Mouse (Mus musculus): Measurements from ENCODE around the gene Gm13539. TPM values are rescaled to one million over a fixed set of nuclear protein-coding genes. Genes with fewer than 3 reads are reported as not detected.

Gene Gm13539
- not detected for polyA plus RNA-seq (2012; fragmentation: generic; extraction: Trizol)

GRCm38 (mm10) chr2:25781957-25782356, at the start of gene Gm13539:
Gene Gm13539 (plus strand): TSS chr2:25782257.

GRCm38 (mm10) chr2:25736709-25737108, 45.3 kb upstream of the Gm13539 start, which contains the start of gene Obp2b:
Gene Obp2b (plus strand): TSS chr2:25737009.

GRCm38 (mm10) chr2:25765269-25765668, 16.8 kb upstream of the Gm13539 start, which contains the start of gene Lcn3:
Gene Lcn3 (plus strand): TSS chr2:25765569.

GRCm38 (mm10) chr2:25776717-25777116, 5.3 kb upstream of the Gm13539 start, which contains the start of gene Lcn11:
Gene Lcn11 (plus strand): TSS chr2:25777017.

DNA sequence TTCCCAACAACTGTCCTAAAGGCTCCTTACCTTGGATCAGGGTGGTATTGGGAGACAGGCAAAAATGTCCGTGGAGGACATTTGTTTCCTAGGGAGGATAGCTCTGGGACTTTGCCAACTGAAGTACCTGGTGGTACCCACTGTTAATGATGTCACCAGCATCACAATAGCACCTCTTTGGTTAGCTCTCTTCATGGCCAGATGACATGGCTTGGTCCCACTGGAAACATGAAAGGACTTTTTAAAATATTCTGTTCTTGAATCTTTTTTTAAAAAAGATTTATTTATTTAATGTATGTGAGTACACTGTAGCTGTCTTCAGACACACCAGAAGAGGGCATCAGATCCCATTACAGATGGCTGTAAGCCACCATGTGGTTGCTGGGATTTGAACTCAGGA, 33.7 kb downstream of the Gm13539 start, which contains the start of gene Glt6d1:
Glt6d1 (minus strand) TSS at position 101 of the 400 bp plus-strand sequence.

GRCm38 (mm10) chr2:25822806-25823205, 40.7 kb downstream of the Gm13539 start, which contains the start of gene Lcn9:
Gene Lcn9 (plus strand): TSS chr2:25823153.

Other genes starting within 250 kb of the Gm13539 start
- gene Traf2, start 235.3 kb upstream of the Gm13539 start, polyA plus RNA-seq (2012; fragmentation: generic; extraction: Trizol): 10 to 100 TPM; 29.4 to 32.2 TPM
- 100 to 1,000 TPM; 602 to 888 TPM for gene Edf1, start 224.4 kb upstream of the Gm13539 start, polyA plus RNA-seq (2012; fragmentation: generic; extraction: Trizol)
- gene Mamdc4, start 207.4 kb upstream of the Gm13539 start, polyA plus RNA-seq (2012; fragmentation: generic; extraction: Trizol): 1 to 10 TPM in 1 of 2 experiments, under 1 TPM in 1; 0.09 to 1.1 TPM
- 100 to 1,000 TPM; 104 to 192 TPM for gene Phpt1, start 207.0 kb upstream of the Gm13539 start, polyA plus RNA-seq (2012; fragmentation: generic; extraction: Trizol)
- 1 to 10 TPM in 1 of 2 experiments, under 1 TPM in 1; 0.04 to 1.9 TPM for gene Ajm1, start 200.5 kb upstream of the Gm13539 start, polyA plus RNA-seq (2012; fragmentation: generic; extraction: Trizol)
- gene Rabl6, start 173.7 kb upstream of the Gm13539 start, polyA plus RNA-seq (2012; fragmentation: generic; extraction: Trizol): 10 to 100 TPM; 38.7 to 57.3 TPM
- gene Ccdc183, start 164.6 kb upstream of the Gm13539 start, polyA plus RNA-seq (2012; fragmentation: generic; extraction: Trizol): 1 to 10 TPM in 1 of 2 experiments, under 1 TPM in 1; 0.82 to 1.3 TPM
- gene Tmem141, start 160.3 kb upstream of the Gm13539 start, polyA plus RNA-seq (2012; fragmentation: generic; extraction: Trizol): 1 to 10 TPM; 5.8 to 8.5 TPM
- under 1 TPM; 0.09 to 0.51 TPM for gene Fcna, start 154.2 kb upstream of the Gm13539 start, polyA plus RNA-seq (2012; fragmentation: generic; extraction: Trizol)
- gene Lcn8, start 129.1 kb upstream of the Gm13539 start, polyA plus RNA-seq (2012; fragmentation: generic; extraction: Trizol): not detected
- gene Lcn5, start 124.3 kb upstream of the Gm13539 start, polyA plus RNA-seq (2012; fragmentation: generic; extraction: Trizol): not detected
- gene Lcn6, start 105.5 kb upstream of the Gm13539 start, polyA plus RNA-seq (2012; fragmentation: generic; extraction: Trizol): not detected
- gene Lcn10, start 99.5 kb upstream of the Gm13539 start, polyA plus RNA-seq (2012; fragmentation: generic; extraction: Trizol): not detected
- gene Obp2a, start 82.2 kb upstream of the Gm13539 start, polyA plus RNA-seq (2012; fragmentation: generic; extraction: Trizol): not detected
- gene Bmyc, start 75.5 kb upstream of the Gm13539 start, polyA plus RNA-seq (2012; fragmentation: generic; extraction: Trizol): not detected
- not detected for gene Obp2b, start 45.2 kb upstream of the Gm13539 start, polyA plus RNA-seq (2012; fragmentation: generic; extraction: Trizol)
- gene Lcn3, start 16.7 kb upstream of the Gm13539 start, polyA plus RNA-seq (2012; fragmentation: generic; extraction: Trizol): not detected
- not detected for gene Lcn11, start 5.2 kb upstream of the Gm13539 start, polyA plus RNA-seq (2012; fragmentation: generic; extraction: Trizol)
- not detected for gene Glt6d1, start 33.6 kb downstream of the Gm13539 start, polyA plus RNA-seq (2012; fragmentation: generic; extraction: Trizol)
- not detected for gene Lcn9, start 40.9 kb downstream of the Gm13539 start, polyA plus RNA-seq (2012; fragmentation: generic; extraction: Trizol)
- not detected for gene Sohlh1, start 65.0 kb downstream of the Gm13539 start, polyA plus RNA-seq (2012; fragmentation: generic; extraction: Trizol)
- under 1 TPM in 1 of 2 experiments, not detected in 1; 0.06 TPM for gene Kcnt1, start 81.5 kb downstream of the Gm13539 start, polyA plus RNA-seq (2012; fragmentation: generic; extraction: Trizol)
- gene Camsap1, start 201.0 kb downstream of the Gm13539 start, polyA plus RNA-seq (2012; fragmentation: generic; extraction: Trizol): 1 to 10 TPM; 1.3 to 7.8 TPM
- gene Ubac1, start 239.5 kb downstream of the Gm13539 start, polyA plus RNA-seq (2012; fragmentation: generic; extraction: Trizol): 10 to 100 TPM; 44.8 to 51.9 TPM